Mouse (Mus musculus) lung, adult 2 months (tissue): ENCODE measurements around the gene Pus10.

Experiments used
- CTCF ChIP-seq: fragments of 200-500 bp; IDR thresholded peaks from 2 replicates; pipeline ENCODE4 v1.5.1; 2011; ENCODE audit warnings: mild to moderate bottlenecking, low read length, control low read depth; ENCODE audit not compliant: insufficient read depth
- POLR2A ChIP-seq: fragments of 200-500 bp; IDR thresholded peaks from 2 replicates; pipeline ENCODE4 v1.6.1; 2011; ENCODE audit warnings: low read depth, mild to moderate bottlenecking, control low read depth, low read length, borderline replicate concordance; ENCODE audit errors: extremely low read depth

GRCm38 (mm10) chr11:23647835-23648234 is 17.6 kb upstream of the Pus10 start:
- TF ChIP-seq CTCF (no peak), POLR2A (no peak)
